Mouse (Mus musculus): ENCODE results near the gene Oit1.

Gene Oit1

DNA sequence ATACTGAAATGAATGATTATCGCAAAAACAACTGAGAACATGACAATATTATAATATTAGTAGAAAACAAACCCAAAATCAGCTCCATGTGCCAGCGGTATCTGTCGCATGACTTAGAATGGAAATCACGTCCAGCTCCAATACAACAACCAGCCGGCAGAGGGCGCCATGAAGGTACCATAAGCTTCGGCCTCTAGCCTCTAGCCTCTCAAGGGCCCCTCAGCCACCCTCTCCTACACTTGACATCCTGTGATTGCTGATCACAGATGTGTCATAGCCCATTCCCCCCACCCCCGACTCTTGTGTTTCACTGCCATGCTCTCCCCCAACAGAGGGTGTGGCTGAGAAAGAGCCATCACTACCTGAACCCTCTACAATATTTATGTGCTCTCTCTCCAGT lies 78.3 kb downstream of the Oit1 start:
- peak in 1 of 2 experiments; percentile 10 for DNase-seq (ENCODE audit: low spot score in 2 of 2)

All from natural killer cell, adult 2 months (primary cell).